Mouse (Mus musculus) forebrain, postnatal 0 days (tissue): ENCODE results near the gene Dnal4. TPM values are rescaled to one million over a fixed set of nuclear protein-coding genes. Genes with fewer than 3 reads are reported as not detected.
A peak's percentile ranks its signal among the peaks of the same experiment; 100 is the strongest.

ENCODE experiments used
- ATAC-seq: fragments of 200-750 bp; cut with Nextera tagmentation; 2 replicates; pipeline ENCODE4 v1.8.0; 2017; ENCODE audit warnings: mild to moderate bottlenecking, moderate library complexity
- DNase-seq: peaks from one replicate; pipeline ENCODE4 v3.0.0-alpha.2; 2015
- H3K27ac ChIP-seq: fragments of 300-500 bp; sonication (generic); 2 replicates; pipeline ENCODE4 v1.5.1; 2014; ENCODE audit warnings: low read depth, mild to moderate bottlenecking, antibody characterized with exemption, low read length, moderate library complexity, mixed read lengths
- H3K27me3 ChIP-seq: fragments of 300-500 bp; sonication (generic); 2 replicates; pipeline ENCODE4 v1.6.1; 2014; ENCODE audit warnings: mild to moderate bottlenecking, low read length, mixed read lengths; ENCODE audit not compliant: insufficient read depth
- H3K36me3 ChIP-seq: fragments of 300-500 bp; sonication (generic); 2 replicates; pipeline ENCODE4 v1.6.1; 2014; ENCODE audit warnings: mild to moderate bottlenecking, moderate library complexity; ENCODE audit not compliant: insufficient read depth
- H3K4me1 ChIP-seq: fragments of 300-500 bp; sonication (generic); 2 replicates; pipeline ENCODE4 v1.6.1; 2014; ENCODE audit warnings: antibody characterized with exemption; ENCODE audit not compliant: insufficient read depth
- H3K4me2 ChIP-seq: fragments of 300-500 bp; sonication (generic); 2 replicates; pipeline ENCODE4 v1.6.1; 2014; ENCODE audit warnings: low read depth, mild to moderate bottlenecking, moderate library complexity
- H3K4me3 ChIP-seq: fragments of 300-500 bp; sonication (generic); 2 replicates; pipeline ENCODE4 v1.5.1; 2014; ENCODE audit warnings: low read depth, low read length, mixed read lengths
- H3K9ac ChIP-seq: fragments of 300-500 bp; sonication (generic); 2 replicates; pipeline ENCODE4 v1.6.1; 2014; ENCODE audit warnings: mild to moderate bottlenecking
- H3K9me3 ChIP-seq: fragments of 300-500 bp; sonication (generic); 2 replicates; pipeline ENCODE4 v1.6.1; 2016; ENCODE audit warnings: low read length
- CTCF ChIP-seq: sonication (generic); IDR thresholded peaks from 2 replicates; pipeline ENCODE4 v1.5.1; 2016; ENCODE audit warnings: antibody characterized with exemption, control low read depth, low read depth
- WGBS: fragments of 180-500 bp; shearing (Covaris S2); extraction: QIAGEN DNeasy Blood & Tissue Kit; methylation state at CpG from one replicate; pipeline ENCODE4 v1.1.7; 2014; 5-methylcytosine and 5-hydroxymethylcytosine counted together
- polyA plus RNA-seq: library from polyadenylated mRNA; unstranded; fragments of >200 nt; fragmentation: Nextera tagmentation; extraction: Ambion mirVana; gene quantifications from 2 replicates; pipeline ENCODE4 v1.2.1, GENCODE M21; 2015
- total RNA-seq: library from RNA; depleted of rRNA; stranded (reverse); fragments of >200 nt; gene quantifications from 2 replicates; pipeline ENCODE4 v1.2.3, GENCODE M21; 2014; rRNA removed

Gene Dnal4
- total and polyA plus RNA-seq, 2 experiments from 2014 or later, result 59.2 to 81.5 TPM

DNA sequence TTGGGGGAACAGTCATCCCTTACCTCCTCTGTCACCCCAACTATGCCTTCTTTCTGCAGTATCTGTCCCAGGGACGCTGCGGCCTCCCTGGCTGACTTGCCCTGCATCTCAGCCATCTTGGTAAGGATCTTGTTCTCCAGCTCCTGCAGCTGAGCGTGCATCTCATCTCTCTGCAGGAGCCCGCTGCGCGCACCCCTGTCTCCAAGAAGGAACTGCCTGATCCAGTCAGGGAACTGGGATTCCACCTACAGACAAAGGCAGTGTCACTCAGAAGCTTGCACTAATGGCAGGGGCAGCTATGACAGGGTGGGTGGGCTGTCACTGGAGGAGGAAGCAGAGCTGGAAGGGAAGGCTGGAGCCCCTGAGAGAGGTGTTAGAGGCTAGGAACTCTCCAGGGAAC lies 49.8 kb downstream of the Dnal4 start:
- TF ChIP-seq CTCF, result no peak
- 78% methylated on average over 6 of the region's 6 CpGs for WGBS
- ATAC-seq (no peak), DNase-seq (no peak)
- H3K9me3 ChIP-seq, result no peaks in the 10 kb centered on the region
- H3K4me1 ChIP-seq, result no peaks in the 10 kb centered on the region
- no peak overlapping the region for H3K9ac ChIP-seq
- no peak overlapping the region for H3K4me3 ChIP-seq
- peaks cover 76% of the 10 kb centered on the region for H3K36me3 ChIP-seq
- no peaks in the 10 kb centered on the region for H3K27me3 ChIP-seq
- 0 out of 2 replicates have a peak overlapping the region, but pooled peaks have one; percentile 2 for H3K27ac ChIP-seq
- no peak overlapping the region for H3K4me2 ChIP-seq

DNA sequence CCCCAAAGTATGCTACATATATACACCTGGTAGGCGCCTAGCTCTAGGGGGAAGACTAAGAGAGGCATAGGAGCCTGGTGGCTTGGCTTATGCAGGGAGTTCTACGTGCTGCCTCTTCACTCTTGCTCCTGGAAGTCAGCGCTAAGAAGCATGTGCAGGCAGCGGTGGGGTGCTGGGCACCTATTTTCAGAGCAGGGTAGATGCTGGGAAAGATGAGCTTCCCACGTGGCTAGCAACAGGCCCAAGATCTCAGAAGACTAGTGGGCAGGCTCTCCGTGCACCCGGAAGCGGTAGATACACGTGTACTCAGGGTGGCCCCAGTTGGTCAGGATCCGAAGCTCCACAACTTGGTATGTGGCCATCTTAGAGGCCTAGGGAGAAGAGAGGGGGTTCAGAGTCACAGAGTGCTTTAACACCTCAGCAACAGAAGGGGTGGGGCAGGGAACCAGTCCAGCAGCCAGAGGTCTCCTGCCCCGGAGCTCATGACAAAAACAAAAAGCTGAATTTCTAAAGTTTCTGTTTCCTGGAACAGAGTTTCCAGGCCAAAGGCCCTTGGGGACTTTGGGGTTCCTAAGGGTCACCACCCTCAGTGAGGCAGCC lies 52.4 kb downstream of the Dnal4 start:
- Histone ChIP-seq H3K27me3 (no peaks in the 10 kb centered on the region), H3K4me1 (no peaks in the 10 kb centered on the region), H3K9me3 (no peaks in the 10 kb centered on the region), H3K4me2 (no peak overlapping the region), H3K36me3 (peaks cover 68% of the 10 kb centered on the region), H3K4me3 (no peak overlapping the region), H3K9ac (no peak overlapping the region), H3K27ac (no peak overlapping the region)
- 90% methylated on average over 11 of the region's 11 CpGs for WGBS
- TF ChIP-seq CTCF, result no peak
- ATAC-seq (no peak), DNase-seq (no peak)

DNA sequence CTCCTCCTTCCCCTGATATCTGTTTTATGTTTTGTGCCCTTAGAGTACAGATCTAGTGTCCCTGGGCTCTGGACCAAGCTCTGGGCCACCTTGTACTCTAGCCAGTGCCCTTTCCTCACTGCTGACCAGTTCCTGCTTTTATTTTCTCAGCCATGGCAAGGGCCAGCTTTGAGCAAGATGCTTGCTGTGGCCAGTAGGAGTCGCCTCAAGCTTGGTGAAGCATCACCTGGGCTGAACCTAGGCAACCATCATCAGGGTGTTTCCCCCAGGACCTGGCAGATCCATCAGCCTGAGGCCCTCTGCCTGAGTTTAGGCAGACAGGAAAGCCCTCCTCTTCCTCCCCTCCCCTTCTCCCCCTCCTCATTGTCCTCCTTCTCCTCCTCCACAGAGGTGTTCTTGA lies 54.2 kb downstream of the Dnal4 start:
- peak; percentile 62 for TF ChIP-seq CTCF
- peak; percentile 43 for ATAC-seq
- Histone ChIP-seq H3K4me3 (no peak overlapping the region), H3K27ac (0 out of 2 replicates have a peak overlapping the region, but pooled peaks have one; percentile 29), H3K9ac (no peak overlapping the region), H3K36me3 (peaks cover 69% of the 10 kb centered on the region), H3K4me2 (no peak overlapping the region), H3K27me3 (no peaks in the 10 kb centered on the region), H3K9me3 (no peaks in the 10 kb centered on the region), H3K4me1 (no peaks in the 10 kb centered on the region)
- DNase-seq, result peak; percentile 25
- 35% methylated on average over 1 of the region's 1 CpGs for WGBS

DNA sequence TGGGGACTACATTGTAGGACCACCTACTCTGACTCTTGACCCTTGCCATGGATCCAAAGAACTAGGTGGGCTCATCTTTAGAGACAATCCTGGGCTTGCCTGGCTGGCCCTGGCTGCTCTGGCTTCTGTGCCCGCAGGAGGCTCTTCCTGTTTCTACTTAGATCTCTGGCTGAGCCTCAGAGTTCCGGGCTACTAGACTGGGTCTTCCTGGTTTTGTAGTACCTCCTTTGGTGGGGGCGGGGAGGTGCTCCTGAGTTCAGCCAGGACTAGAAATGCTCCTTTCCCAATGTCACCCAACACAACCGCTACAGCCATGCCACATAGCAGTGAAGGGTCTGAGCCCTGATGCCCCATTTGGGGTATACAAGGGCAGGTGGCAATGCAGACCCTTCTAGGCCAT lies 56.9 kb downstream of the Dnal4 start:
- DNase-seq (no peak), ATAC-seq (no peak)
- whole genome bisulfite sequencing, result 89% methylated on average over 4 of the region's 4 CpGs
- no peaks in the 10 kb centered on the region for H3K27me3 ChIP-seq
- no peak for TF ChIP-seq CTCF
- peaks cover 68% of the 10 kb centered on the region for H3K36me3 ChIP-seq
- H3K4me1 ChIP-seq, result no peaks in the 10 kb centered on the region
- H3K4me3 ChIP-seq, result no peak overlapping the region
- no peak overlapping the region for H3K27ac ChIP-seq
- no peak overlapping the region for H3K9ac ChIP-seq
- H3K4me2 ChIP-seq, result no peak overlapping the region
- no peaks in the 10 kb centered on the region for H3K9me3 ChIP-seq

DNA sequence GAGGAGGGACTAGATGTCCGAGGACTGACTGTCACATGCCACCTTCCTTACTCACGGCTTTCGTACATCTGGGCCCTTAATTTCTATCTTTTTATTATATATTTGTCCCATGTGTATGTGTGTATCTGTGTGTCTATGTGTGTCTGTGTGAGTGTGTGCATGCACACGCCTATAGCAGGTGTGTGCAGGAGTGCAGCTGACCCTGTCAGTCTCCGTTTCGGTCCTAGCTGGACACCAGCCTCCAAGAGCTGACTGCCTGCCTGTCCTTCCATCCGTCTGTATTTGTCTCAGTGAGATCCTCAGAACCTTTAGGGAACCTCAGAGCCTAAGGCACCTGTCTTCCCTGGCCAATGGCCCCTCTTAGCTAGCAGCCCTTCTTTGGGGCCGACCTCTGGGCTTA lies 57.4 kb downstream of the Dnal4 start:
- Histone ChIP-seq H3K4me1 (no peaks in the 10 kb centered on the region), H3K27me3 (no peaks in the 10 kb centered on the region), H3K9me3 (no peaks in the 10 kb centered on the region), H3K36me3 (peaks cover 67% of the 10 kb centered on the region), H3K4me2 (no peak overlapping the region), H3K9ac (no peak overlapping the region), H3K27ac (no peak overlapping the region), H3K4me3 (no peak overlapping the region)
- TF ChIP-seq CTCF, result no peak
- WGBS, result 90% methylated on average over 8 of the region's 8 CpGs
- DNase-seq (no peak), ATAC-seq (no peak)

DNA sequence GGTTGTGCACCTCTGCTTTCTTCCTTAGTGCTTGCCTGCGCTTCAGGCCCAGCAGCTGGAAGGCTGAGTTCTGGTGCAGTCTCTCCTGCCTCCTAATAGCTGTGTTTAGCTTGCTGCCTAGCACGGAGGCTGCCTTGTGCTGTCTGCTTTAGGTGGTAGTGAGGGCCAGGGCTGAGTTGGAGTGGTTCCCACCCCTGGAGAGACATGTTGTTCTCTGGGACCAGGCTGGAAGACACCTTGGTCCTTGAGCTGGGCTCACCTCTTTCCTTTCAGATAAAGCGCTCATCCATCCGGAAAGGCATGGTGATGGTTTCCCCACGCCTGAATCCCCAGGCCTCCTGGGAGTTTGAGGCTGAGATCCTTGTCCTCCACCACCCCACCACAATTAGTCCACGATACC lies 60.9 kb downstream of the Dnal4 start:
- 91% methylated on average over 6 of the region's 6 CpGs for WGBS
- no peak overlapping the region for H3K4me3 ChIP-seq
- no peak overlapping the region for H3K4me2 ChIP-seq
- H3K4me1 ChIP-seq, result no peaks in the 10 kb centered on the region
- no peak overlapping the region for H3K27ac ChIP-seq
- DNase-seq (no peak), ATAC-seq (no peak)
- no peak for TF ChIP-seq CTCF
- no peak overlapping the region for H3K9ac ChIP-seq
- H3K27me3 ChIP-seq, result no peaks in the 10 kb centered on the region
- H3K36me3 ChIP-seq, result peaks cover 92% of the 10 kb centered on the region
- no peaks in the 10 kb centered on the region for H3K9me3 ChIP-seq

DNA sequence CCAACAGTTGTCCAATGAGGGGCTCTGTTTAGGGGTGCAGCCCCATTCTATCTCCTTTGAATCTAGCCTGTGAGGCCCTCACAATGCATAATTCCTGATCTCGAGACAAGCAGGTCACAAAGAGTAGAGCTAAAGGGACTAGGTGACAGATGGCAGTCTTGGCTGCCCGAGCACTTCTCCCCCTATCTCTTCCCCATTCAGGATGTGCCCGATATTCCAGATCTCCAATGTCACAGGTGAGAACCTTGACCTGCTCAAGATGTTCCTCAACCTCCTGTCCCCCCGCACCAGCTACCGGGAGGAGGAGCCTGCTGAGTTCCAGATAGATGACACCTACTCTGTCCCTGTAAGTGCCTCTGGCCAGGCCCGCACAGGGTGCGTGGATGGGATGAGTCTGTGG lies 62.0 kb downstream of the Dnal4 start:
- Histone ChIP-seq H3K4me2 (no peak overlapping the region), H3K27ac (no peak overlapping the region), H3K36me3 (peaks cover 92% of the 10 kb centered on the region), H3K9me3 (no peaks in the 10 kb centered on the region), H3K4me3 (no peak overlapping the region), H3K9ac (no peak overlapping the region), H3K27me3 (no peaks in the 10 kb centered on the region), H3K4me1 (no peaks in the 10 kb centered on the region)
- DNase-seq (no peak), ATAC-seq (no peak)
- 94% methylated on average over 7 of the region's 7 CpGs for WGBS
- no peak for TF ChIP-seq CTCF

Other genes starting within 250 kb of the Dnal4 start
- gene Ddx17, start 231.1 kb downstream of the Dnal4 start, total RNA-seq, result 373 and 392 TPM in 2 replicates
- 21.5 and 26.5 TPM in 2 replicates for gene Ddx17, start 231.1 kb downstream of the Dnal4 start, polyA plus RNA-seq
- gene Dmc1, start 172.7 kb downstream of the Dnal4 start, total RNA-seq, result 1.8 and 3.2 TPM in 2 replicates
- gene Dmc1, start 172.7 kb downstream of the Dnal4 start, polyA plus RNA-seq, result 0.44 and 0.49 TPM in 2 replicates
- gene Fam227a, start 118.9 kb downstream of the Dnal4 start, total RNA-seq, result 17.1 and 25.7 TPM in 2 replicates
- 1.0 and 1.9 TPM in 2 replicates for gene Fam227a, start 118.9 kb downstream of the Dnal4 start, polyA plus RNA-seq
- gene Cby1, start 118.7 kb downstream of the Dnal4 start, total RNA-seq, result 70.3 and 107 TPM in 2 replicates
- 117 and 119 TPM in 2 replicates for gene Cby1, start 118.7 kb downstream of the Dnal4 start, polyA plus RNA-seq
- 132 and 167 TPM in 2 replicates for gene Tomm22, start 107.0 kb downstream of the Dnal4 start, total RNA-seq
- 248 and 266 TPM in 2 replicates for gene Tomm22, start 107.0 kb downstream of the Dnal4 start, polyA plus RNA-seq
- 49.2 and 54.1 TPM in 2 replicates for gene Josd1, start 89.9 kb downstream of the Dnal4 start, total RNA-seq
- gene Josd1, start 89.9 kb downstream of the Dnal4 start, polyA plus RNA-seq, result 18.6 and 20.2 TPM in 2 replicates
- 74.2 and 78.1 TPM in 2 replicates for gene Gtpbp1, start 87.0 kb downstream of the Dnal4 start, total RNA-seq
- 43.4 and 47.6 TPM in 2 replicates for gene Gtpbp1, start 87.0 kb downstream of the Dnal4 start, polyA plus RNA-seq
- gene Sun2, start 35.3 kb downstream of the Dnal4 start, total RNA-seq, result 43.0 and 56.4 TPM in 2 replicates
- 2.3 and 3.7 TPM in 2 replicates for gene Sun2, start 35.3 kb downstream of the Dnal4 start, polyA plus RNA-seq
- 129 and 184 TPM in 2 replicates for gene Nptxr, start 26.9 kb upstream of the Dnal4 start, total RNA-seq
- gene Nptxr, start 26.9 kb upstream of the Dnal4 start, polyA plus RNA-seq, result 41.9 and 87.3 TPM in 2 replicates
- gene Npcd, start 56.4 kb upstream of the Dnal4 start, total RNA-seq, result 9.0 and 18.6 TPM in 2 replicates
- 3.7 and 4.0 TPM in 2 replicates for gene Npcd, start 56.4 kb upstream of the Dnal4 start, polyA plus RNA-seq
- 69.1 and 86.8 TPM in 2 replicates for gene Cbx6, start 56.8 kb upstream of the Dnal4 start, total RNA-seq
- gene Cbx6, start 56.8 kb upstream of the Dnal4 start, polyA plus RNA-seq, result 27.5 and 53.8 TPM in 2 replicates
- 4.0 and 5.3 TPM in 2 replicates for gene Apobec3, start 113.8 kb upstream of the Dnal4 start, total RNA-seq
- gene Apobec3, start 113.8 kb upstream of the Dnal4 start, polyA plus RNA-seq, result 3.1 and 3.6 TPM in 2 replicates
- gene Cbx7, start 193.3 kb upstream of the Dnal4 start, total RNA-seq, result 6.4 and 11.1 TPM in 2 replicates
- gene Cbx7, start 193.3 kb upstream of the Dnal4 start, polyA plus RNA-seq, result 2.4 and 3.1 TPM in 2 replicates
- gene Pdgfb, start 237.1 kb upstream of the Dnal4 start, total RNA-seq, result 13.2 and 17.8 TPM in 2 replicates
- gene Pdgfb, start 237.1 kb upstream of the Dnal4 start, polyA plus RNA-seq, result 4.6 and 7.6 TPM in 2 replicates